Mouse (Mus musculus): ENCODE results near the gene Egfl7. TPM values are rescaled to one million over a fixed set of nuclear protein-coding genes. Genes with fewer than 3 reads are reported as not detected.

Egfl7 gene
- polyA plus RNA-seq, 1 experiment from 2014 or later: 172 TPM

GRCm38 (mm10) chr2:26573396-26573795, 6.4 kb upstream of the Egfl7 start:
- 0 out of 2 replicates have a peak, but pooled peaks have one; percentile 10 for ATAC-seq (ENCODE audit: low FRiP score, low TSS enrichment)
- Histone ChIP-seq H3K27me3 (ENCODE audit: control insufficient read depth, insufficient read depth, low read length) (no peaks in the 10 kb centered on the region), H3K9me3 (ENCODE audit: control insufficient read depth, low read length) (no peaks in the 10 kb centered on the region), H3K36me3 (ENCODE audit: control insufficient read depth, insufficient read depth, low read length) (no peaks in the 10 kb centered on the region), H3K4me1 (ENCODE audit: control insufficient read depth, insufficient read depth, low read length) (peaks cover 21% of the 10 kb centered on the region), H3K27ac (ENCODE audit: low read depth, low read length) (peak overlapping the region; percentile 27; the same call in 1 of the 2 replicates), H3K4me2 (replicated peaks; ENCODE audit: low read depth, low read length) (no peak overlapping the region), H3K9ac (ENCODE audit: low read depth, low read length) (0 out of 2 replicates have a peak overlapping the region, but pooled peaks have one; percentile 18), H3K4me3 (ENCODE audit: low read length) (no peak overlapping the region)
- WGBS: 45% methylated on average over 12 of the region's 12 CpGs

- H3K27me3 ChIP-seq (ENCODE audit: control insufficient read depth, insufficient read depth, low read length): no peaks in the 10 kb centered on the region
- ATAC-seq (ENCODE audit: low FRiP score, low TSS enrichment): no peak
- H3K4me2 ChIP-seq (replicated peaks; ENCODE audit: low read depth, low read length): no peak overlapping the region
- peaks cover 21% of the 10 kb centered on the region for H3K4me1 ChIP-seq (ENCODE audit: control insufficient read depth, insufficient read depth, low read length)
- no peak overlapping the region for H3K4me3 ChIP-seq (ENCODE audit: low read length)
- peak overlapping the region; percentile 27; the same call in 1 of the 2 replicates for H3K27ac ChIP-seq (ENCODE audit: low read depth, low read length)
- 24% methylated on average over 5 of the region's 5 CpGs for WGBS
- 0 out of 2 replicates have a peak overlapping the region, but pooled peaks have one; percentile 18 for H3K9ac ChIP-seq (ENCODE audit: low read depth, low read length)
- no peaks in the 10 kb centered on the region for H3K9me3 ChIP-seq (ENCODE audit: control insufficient read depth, low read length)
- no peaks in the 10 kb centered on the region for H3K36me3 ChIP-seq (ENCODE audit: control insufficient read depth, insufficient read depth, low read length)
Measured at GRCm38 (mm10) chr2:26573807-26574206, 6.0 kb upstream of the Egfl7 start.

- Histone ChIP-seq H3K4me2 (replicated peaks; ENCODE audit: low read depth, low read length) (no peak overlapping the region), H3K27me3 (ENCODE audit: control insufficient read depth, insufficient read depth, low read length) (no peaks in the 10 kb centered on the region), H3K9me3 (ENCODE audit: control insufficient read depth, low read length) (no peaks in the 10 kb centered on the region), H3K4me1 (ENCODE audit: control insufficient read depth, insufficient read depth, low read length) (peaks cover 21% of the 10 kb centered on the region), H3K36me3 (ENCODE audit: control insufficient read depth, insufficient read depth, low read length) (no peaks in the 10 kb centered on the region), H3K27ac (ENCODE audit: low read depth, low read length) (0 out of 2 replicates have a peak overlapping the region, but pooled peaks have one; percentile 6), H3K4me3 (ENCODE audit: low read length) (no peak overlapping the region), H3K9ac (ENCODE audit: low read depth, low read length) (no peak overlapping the region)
- no peak for ATAC-seq (ENCODE audit: low FRiP score, low TSS enrichment)
- WGBS: 79% methylated on average over 5 of the region's 5 CpGs
Measured at GRCm38 (mm10) chr2:26574862-26575261, 5.0 kb upstream of the Egfl7 start.

- no peak overlapping the region for H3K9ac ChIP-seq (ENCODE audit: low read depth, low read length)
- H3K27me3 ChIP-seq (ENCODE audit: control insufficient read depth, insufficient read depth, low read length): no peaks in the 10 kb centered on the region
- no peak overlapping the region for H3K4me2 ChIP-seq (replicated peaks; ENCODE audit: low read depth, low read length)
- no peak for ATAC-seq (ENCODE audit: low FRiP score, low TSS enrichment)
- H3K4me3 ChIP-seq (ENCODE audit: low read length): no peak overlapping the region
- peak overlapping the region; percentile 2; the same call in 1 of the 2 replicates for H3K27ac ChIP-seq (ENCODE audit: low read depth, low read length)
- 82% methylated on average over 1 of the region's 1 CpGs for WGBS
- H3K9me3 ChIP-seq (ENCODE audit: control insufficient read depth, low read length): no peaks in the 10 kb centered on the region
- peaks cover 21% of the 10 kb centered on the region for H3K4me1 ChIP-seq (ENCODE audit: control insufficient read depth, insufficient read depth, low read length)
- H3K36me3 ChIP-seq (ENCODE audit: control insufficient read depth, insufficient read depth, low read length): no peaks in the 10 kb centered on the region
Measured at GRCm38 (mm10) chr2:26575378-26575777, 4.4 kb upstream of the Egfl7 start.

- no peaks in the 10 kb centered on the region for H3K9me3 ChIP-seq (ENCODE audit: control insufficient read depth, low read length)
- peaks cover 21% of the 10 kb centered on the region for H3K4me1 ChIP-seq (ENCODE audit: control insufficient read depth, insufficient read depth, low read length)
- H3K36me3 ChIP-seq (ENCODE audit: control insufficient read depth, insufficient read depth, low read length): no peaks in the 10 kb centered on the region
- no peak for ATAC-seq (ENCODE audit: low FRiP score, low TSS enrichment)
- H3K27ac ChIP-seq (ENCODE audit: low read depth, low read length): peak overlapping the region; percentile 2; the same call in 1 of the 2 replicates
- no peak overlapping the region for H3K9ac ChIP-seq (ENCODE audit: low read depth, low read length)
- H3K4me2 ChIP-seq (replicated peaks; ENCODE audit: low read depth, low read length): no peak overlapping the region
- 57% methylated on average over 4 of the region's 4 CpGs for WGBS
- H3K27me3 ChIP-seq (ENCODE audit: control insufficient read depth, insufficient read depth, low read length): no peaks in the 10 kb centered on the region
- no peak overlapping the region for H3K4me3 ChIP-seq (ENCODE audit: low read length)
Measured at GRCm38 (mm10) chr2:26575865-26576264, 3.9 kb upstream of the Egfl7 start.

GRCm38 (mm10) chr2:26576462-26576861, 3.4 kb upstream of the Egfl7 start:
- WGBS: 67% methylated on average over 4 of the region's 4 CpGs
- no peaks in the 10 kb centered on the region for H3K9me3 ChIP-seq (ENCODE audit: control insufficient read depth, low read length)
- H3K36me3 ChIP-seq (ENCODE audit: control insufficient read depth, insufficient read depth, low read length): no peaks in the 10 kb centered on the region
- H3K4me2 ChIP-seq (replicated peaks; ENCODE audit: low read depth, low read length): no peak overlapping the region
- no peak overlapping the region for H3K9ac ChIP-seq (ENCODE audit: low read depth, low read length)
- ATAC-seq (ENCODE audit: low FRiP score, low TSS enrichment): no peak
- no peaks in the 10 kb centered on the region for H3K27me3 ChIP-seq (ENCODE audit: control insufficient read depth, insufficient read depth, low read length)
- H3K4me1 ChIP-seq (ENCODE audit: control insufficient read depth, insufficient read depth, low read length): peaks cover 21% of the 10 kb centered on the region
- peak overlapping the region; percentile 55; the same call in 1 of the 2 replicates for H3K27ac ChIP-seq (ENCODE audit: low read depth, low read length)
- H3K4me3 ChIP-seq (ENCODE audit: low read length): no peak overlapping the region

GRCm38 (mm10) chr2:26578369-26578768, 1.4 kb upstream of the Egfl7 start:
- no peak overlapping the region for H3K4me2 ChIP-seq (replicated peaks; ENCODE audit: low read depth, low read length)
- no peaks in the 10 kb centered on the region for H3K9me3 ChIP-seq (ENCODE audit: control insufficient read depth, low read length)
- 46% methylated on average over 6 of the region's 6 CpGs for WGBS
- peak overlapping the region; percentile 73; the same call in 1 of the 2 replicates for H3K27ac ChIP-seq (ENCODE audit: low read depth, low read length)
- H3K4me3 ChIP-seq (ENCODE audit: low read length): no peak overlapping the region
- H3K36me3 ChIP-seq (ENCODE audit: control insufficient read depth, insufficient read depth, low read length): no peaks in the 10 kb centered on the region
- H3K4me1 ChIP-seq (ENCODE audit: control insufficient read depth, insufficient read depth, low read length): peaks cover 18% of the 10 kb centered on the region
- H3K9ac ChIP-seq (ENCODE audit: low read depth, low read length): no peak overlapping the region
- H3K27me3 ChIP-seq (ENCODE audit: control insufficient read depth, insufficient read depth, low read length): no peaks in the 10 kb centered on the region
- 0 out of 2 replicates have a peak, but pooled peaks have one; percentile 16 for ATAC-seq (ENCODE audit: low FRiP score, low TSS enrichment)

GRCm38 (mm10) chr2:26580751-26581150, 937 bp downstream of the Egfl7 start:
- Histone ChIP-seq H3K4me2 (replicated peaks; ENCODE audit: low read depth, low read length) (no peak overlapping the region; the same call in 1 of the 2 replicates), H3K27me3 (ENCODE audit: control insufficient read depth, insufficient read depth, low read length) (no peaks in the 10 kb centered on the region), H3K27ac (ENCODE audit: low read depth, low read length) (no peak overlapping the region), H3K9me3 (ENCODE audit: control insufficient read depth, low read length) (no peaks in the 10 kb centered on the region), H3K36me3 (ENCODE audit: control insufficient read depth, insufficient read depth, low read length) (no peaks in the 10 kb centered on the region), H3K4me3 (ENCODE audit: low read length) (no peak overlapping the region), H3K4me1 (ENCODE audit: control insufficient read depth, insufficient read depth, low read length) (0 out of 2 replicates have a peak, but pooled peaks cover 10% of the 10 kb centered on the region), H3K9ac (ENCODE audit: low read depth, low read length) (no peak overlapping the region)
- ATAC-seq (ENCODE audit: low FRiP score, low TSS enrichment): no peak
- WGBS: 82% methylated on average over 5 of the region's 5 CpGs

- WGBS: 51% methylated on average over 2 of the region's 2 CpGs
- ATAC-seq (ENCODE audit: low FRiP score, low TSS enrichment): no peak
- Histone ChIP-seq H3K9me3 (ENCODE audit: control insufficient read depth, low read length) (no peaks in the 10 kb centered on the region), H3K4me2 (replicated peaks; ENCODE audit: low read depth, low read length) (no peak overlapping the region), H3K36me3 (ENCODE audit: control insufficient read depth, insufficient read depth, low read length) (no peaks in the 10 kb centered on the region), H3K27ac (ENCODE audit: low read depth, low read length) (no peak overlapping the region), H3K4me1 (ENCODE audit: control insufficient read depth, insufficient read depth, low read length) (0 out of 2 replicates have a peak, but pooled peaks cover 3% of the 10 kb centered on the region), H3K4me3 (ENCODE audit: low read length) (no peak overlapping the region), H3K27me3 (ENCODE audit: control insufficient read depth, insufficient read depth, low read length) (no peaks in the 10 kb centered on the region), H3K9ac (ENCODE audit: low read depth, low read length) (no peak overlapping the region)
Measured at GRCm38 (mm10) chr2:26582203-26582602, 2.4 kb downstream of the Egfl7 start.

All from kidney, embryonic 14.5 days (tissue).